Mouse (Mus musculus) C2C12 (cell line): ENCODE data around the gene Adgrd1. TPM values are rescaled to one million over a fixed set of nuclear protein-coding genes. Genes with fewer than 3 reads are reported as not detected.

Source experiments
- H3K27me3 ChIP-seq: one replicate; pipeline ENCODE4 v1.6.1; 2011; ENCODE audit not compliant: control insufficient read depth, insufficient read depth, insufficient read length
- H3K36me3 ChIP-seq: one replicate; pipeline ENCODE4 v1.6.1; 2011; ENCODE audit not compliant: control insufficient read depth, insufficient read depth
- H3K4me3 ChIP-seq: one replicate; pipeline ENCODE4 v1.5.1; 2011; ENCODE audit warnings: mild to moderate bottlenecking, control low read depth; ENCODE audit not compliant: poor library complexity, insufficient read depth, severe bottlenecking
- H3K79me2 ChIP-seq: one replicate; pipeline ENCODE4 v1.6.1; 2011; ENCODE audit not compliant: control insufficient read depth, insufficient read depth
- H3K79me3 ChIP-seq: one replicate; pipeline ENCODE4 v1.6.1; 2011; ENCODE audit warnings: low read depth, control low read depth
- H3ac ChIP-seq: one replicate; pipeline ENCODE3; 2011; ENCODE audit warnings: low read depth; ENCODE audit not compliant: control insufficient read depth, insufficient read length
- CEBPB ChIP-seq: IDR thresholded peaks from one replicate; pipeline ENCODE4 v1.6.1; 2011; ENCODE audit warnings: low read depth, mild to moderate bottlenecking, control low read depth, moderate library complexity
- CTCF ChIP-seq: IDR thresholded peaks from one replicate; pipeline ENCODE4 v1.5.1; 2011; ENCODE audit not compliant: control insufficient read depth, insufficient read depth, insufficient read length
- FOSL1 ChIP-seq: IDR thresholded peaks from one replicate; pipeline ENCODE4 v1.8.0; 2011; ENCODE audit warnings: mild to moderate bottlenecking, low read length; ENCODE audit not compliant: poor library complexity, insufficient read depth, severe bottlenecking
- MAX ChIP-seq: IDR thresholded peaks from one replicate; pipeline ENCODE4 v1.6.1; 2011; ENCODE audit warnings: mild to moderate bottlenecking, control low read depth
- MYOD1 ChIP-seq: IDR thresholded peaks from one replicate; pipeline ENCODE4 v1.6.1; 2011; ENCODE audit warnings: low read depth; ENCODE audit not compliant: control insufficient read depth, insufficient read length
- MYOG ChIP-seq: IDR thresholded peaks from one replicate; pipeline ENCODE4 v1.6.1; 2011; ENCODE audit not compliant: control insufficient read depth, insufficient read length; ENCODE audit errors: extremely low read depth
- USF1 ChIP-seq: IDR thresholded peaks from one replicate; pipeline ENCODE4 v1.6.1; 2011; ENCODE audit warnings: low read depth, mild to moderate bottlenecking, control low read depth, moderate library complexity
- polyA plus RNA-seq: library from polyadenylated mRNA; unstranded; fragments of >200 nt; fragmentation: generic; extraction: Trizol; gene quantifications from one replicate; pipeline ENCODE4 v1.2.1, GENCODE M21; 2012; ENCODE audit warnings: missing spikeins

The Adgrd1 gene
- polyA plus RNA-seq, 1 experiment: 0.04 TPM

- Histone ChIP-seq H3K79me2 (no peaks in the 10 kb centered on the region), H3K4me3 (no peak overlapping the region)
- TF ChIP-seq CEBPB (no peak), MAX (no peak), MYOD1 (no peak), USF1 (no peak), FOSL1 (no peak), MYOG (no peak), CTCF (no peak)
Observed at GRCm38 (mm10) chr5:129164911-129165584, 68.5 kb downstream of the Adgrd1 start.

GRCm38 (mm10) chr5:129165595-129165994 lies 69.0 kb downstream of the Adgrd1 start:
- Histone ChIP-seq H3ac (no peak overlapping the region), H3K4me3 (no peak overlapping the region), H3K79me2 (no peaks in the 10 kb centered on the region), H3K27me3 (peaks cover 27% of the 10 kb centered on the region), H3K36me3 (no peaks in the 10 kb centered on the region), H3K79me3 (no peaks in the 10 kb centered on the region)
- no peak for TF ChIP-seq USF1
- no peak for TF ChIP-seq FOSL1
- TF ChIP-seq CTCF: no peak
- no peak for TF ChIP-seq MYOD1

More at GRCm38 (mm10) chr5:129164911-129165584, 68.5 kb downstream of the Adgrd1 start:
- no peak overlapping the region for H3ac ChIP-seq
- H3K79me3 ChIP-seq: no peaks in the 10 kb centered on the region
- peaks cover 23% of the 10 kb centered on the region for H3K27me3 ChIP-seq
- H3K36me3 ChIP-seq: no peaks in the 10 kb centered on the region

- Histone ChIP-seq H3K79me2 (no peaks in the 10 kb centered on the region), H3K27me3 (peaks cover 29% of the 10 kb centered on the region), H3K36me3 (no peaks in the 10 kb centered on the region), H3ac (no peak overlapping the region), H3K79me3 (no peaks in the 10 kb centered on the region), H3K4me3 (no peak overlapping the region)
- TF ChIP-seq MAX: no peak
- TF ChIP-seq MYOG: no peak
- no peak for TF ChIP-seq MYOD1
- TF ChIP-seq FOSL1: no peak
- no peak for TF ChIP-seq CEBPB
- TF ChIP-seq CTCF: no peak
- no peak for TF ChIP-seq USF1
Observed at GRCm38 (mm10) chr5:129169090-129169489, 72.5 kb downstream of the Adgrd1 start.

GRCm38 (mm10) chr5:129169567-129169966 lies 73.0 kb downstream of the Adgrd1 start:
- Histone ChIP-seq H3K36me3 (no peaks in the 10 kb centered on the region), H3K4me3 (no peak overlapping the region), H3ac (no peak overlapping the region), H3K79me2 (no peaks in the 10 kb centered on the region), H3K79me3 (no peaks in the 10 kb centered on the region), H3K27me3 (peaks cover 28% of the 10 kb centered on the region)
- TF ChIP-seq MAX: no peak
- TF ChIP-seq CTCF: no peak
- TF ChIP-seq MYOG: no peak
- TF ChIP-seq CEBPB: no peak
- no peak for TF ChIP-seq FOSL1
- no peak for TF ChIP-seq MYOD1
- TF ChIP-seq USF1: no peak

- Histone ChIP-seq H3K36me3 (no peaks in the 10 kb centered on the region), H3ac (no peak overlapping the region), H3K79me2 (no peaks in the 10 kb centered on the region), H3K4me3 (no peak overlapping the region), H3K79me3 (no peaks in the 10 kb centered on the region), H3K27me3 (peaks cover 25% of the 10 kb centered on the region)
- TF ChIP-seq MYOD1 (no peak), CEBPB (no peak), FOSL1 (no peak), CTCF (no peak), MAX (no peak), MYOG (no peak), USF1 (no peak)
Observed at GRCm38 (mm10) chr5:129172533-129172932, 76.0 kb downstream of the Adgrd1 start.

- H3K27me3 ChIP-seq: peaks cover 16% of the 10 kb centered on the region
- TF ChIP-seq MAX: no peak
- TF ChIP-seq MYOD1: no peak
- no peak for TF ChIP-seq USF1
- no peak for TF ChIP-seq FOSL1
- TF ChIP-seq CTCF: no peak
- no peak for TF ChIP-seq CEBPB
- TF ChIP-seq MYOG: no peak
- no peak overlapping the region for H3K4me3 ChIP-seq
- no peak overlapping the region for H3ac ChIP-seq
- no peaks in the 10 kb centered on the region for H3K79me2 ChIP-seq
- H3K36me3 ChIP-seq: no peaks in the 10 kb centered on the region
- no peaks in the 10 kb centered on the region for H3K79me3 ChIP-seq
Observed at GRCm38 (mm10) chr5:129175925-129176324, 79.4 kb downstream of the Adgrd1 start.
